Mouse (Mus musculus) hindbrain, embryonic 12.5 days (tissue): Measurements from ENCODE around the gene Tmem242. TPM values are rescaled to one million over a fixed set of nuclear protein-coding genes. Genes with fewer than 3 reads are reported as not detected.

Experiments
- ATAC-seq: fragments of 200-750 bp; cut with Nextera tagmentation; 2 replicates; pipeline ENCODE4 v1.8.0; 2017; ENCODE audit warnings: moderate TSS enrichment; ENCODE audit not compliant: low FRiP score
- H3K27ac ChIP-seq: fragments of 300-500 bp; sonication (generic); 2 replicates; pipeline ENCODE4 v1.5.1; 2016; ENCODE audit warnings: mild to moderate bottlenecking
- H3K27me3 ChIP-seq: fragments of 300-500 bp; sonication (generic); 2 replicates; pipeline ENCODE4 v1.6.1; 2016; ENCODE audit warnings: mild to moderate bottlenecking
- H3K36me3 ChIP-seq: fragments of 300-500 bp; sonication (generic); 2 replicates; pipeline ENCODE4 v1.6.1; 2016; ENCODE audit warnings: mild to moderate bottlenecking
- H3K4me1 ChIP-seq: fragments of 300-500 bp; sonication (generic); 2 replicates; pipeline ENCODE4 v1.6.1; 2016
- H3K4me2 ChIP-seq: fragments of 300-500 bp; sonication (generic); replicated peaks from 2 replicates; pipeline ENCODE4 v1.6.1; 2016; ENCODE audit warnings: mild to moderate bottlenecking
- H3K4me3 ChIP-seq: fragments of 300-500 bp; sonication (generic); 2 replicates; pipeline ENCODE4 v1.5.1; 2016; ENCODE audit warnings: mild to moderate bottlenecking
- H3K9ac ChIP-seq: fragments of 300-500 bp; sonication (generic); 2 replicates; pipeline ENCODE4 v1.6.1; 2016; ENCODE audit warnings: mild to moderate bottlenecking, moderate library complexity
- H3K9me3 ChIP-seq: fragments of 300-500 bp; sonication (generic); replicated peaks from 2 replicates; pipeline ENCODE4 v1.6.1; 2016; ENCODE audit warnings: mild to moderate bottlenecking
- WGBS: fragments of 180-500 bp; shearing (Covaris S2); methylation state at CpG from one replicate; pipeline ENCODE4 v1.1.7; 2016; 5-methylcytosine and 5-hydroxymethylcytosine counted together
- polyA plus RNA-seq: library from polyadenylated mRNA; unstranded; fragments of >200 nt; fragmentation: Nextera tagmentation; extraction: Ambion mirVana; gene quantifications from 2 replicates; pipeline ENCODE4 v1.2.1, GENCODE M21; 2016

Gene Tmem242
- 114 and 115 TPM in 2 replicates for polyA plus RNA-seq

DNA sequence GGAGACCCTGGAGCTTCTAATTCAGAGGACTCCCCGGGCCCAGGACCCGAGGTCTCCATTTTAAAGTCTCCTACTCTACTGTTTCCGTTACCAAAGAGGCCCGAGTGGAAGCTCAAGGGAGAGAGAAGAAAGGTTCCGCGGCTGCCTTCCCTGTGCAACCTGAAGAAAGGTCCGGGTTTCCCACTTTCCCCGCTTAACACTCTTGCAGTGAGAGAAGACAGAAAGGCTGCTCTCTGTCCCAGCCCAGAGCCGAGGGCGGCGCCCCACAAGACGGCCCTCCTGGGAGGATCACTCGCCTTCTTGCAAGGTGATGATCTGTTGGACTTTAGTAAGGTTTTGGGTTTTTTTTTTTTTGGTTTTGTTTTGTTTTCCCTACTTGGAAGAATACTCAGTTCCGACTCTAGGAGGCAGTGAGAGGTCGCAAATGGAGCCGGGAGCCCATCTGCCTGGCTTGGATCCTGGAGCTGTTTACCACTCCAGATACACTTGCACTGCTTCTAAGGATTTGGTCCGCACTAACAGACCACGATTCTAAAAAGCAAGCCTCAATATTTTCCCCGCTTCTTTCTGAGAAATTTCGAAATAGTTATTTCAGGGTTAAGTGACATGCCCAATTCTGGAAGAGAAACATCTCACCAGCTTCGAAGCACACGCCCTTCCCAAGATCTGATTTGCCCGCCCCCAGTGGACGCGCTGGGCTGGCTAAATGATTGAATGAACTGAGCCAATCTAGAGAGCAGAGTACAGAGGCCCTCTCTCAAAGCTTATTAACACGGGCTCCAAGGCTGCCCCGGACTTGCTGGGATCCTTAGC lies at the start of gene Tmem242:
Gene Tmem242 (minus strand): TSS at position 101 of the 813 bp plus-strand sequence.
- under 1% methylated on average over 27 of the region's 27 CpGs for WGBS
- no peaks in the 10 kb centered on the region for H3K27me3 ChIP-seq
- H3K27ac ChIP-seq = peak within 1 kb of the TSS; percentile 62; the same call in 1 of the 2 replicates
- H3K4me2 ChIP-seq = peak within 1 kb of the TSS; percentile 79
- peaks cover 13% of the 10 kb centered on the region for H3K4me1 ChIP-seq
- no peaks in the 10 kb centered on the region for H3K9me3 ChIP-seq
- peak within 1 kb of the TSS; percentile 59 for H3K4me3 ChIP-seq
- H3K9ac ChIP-seq = peak within 1 kb of the TSS; percentile 70
- peak; percentile 94 for ATAC-seq
- H3K36me3 ChIP-seq = no peaks in the 10 kb centered on the region

DNA sequence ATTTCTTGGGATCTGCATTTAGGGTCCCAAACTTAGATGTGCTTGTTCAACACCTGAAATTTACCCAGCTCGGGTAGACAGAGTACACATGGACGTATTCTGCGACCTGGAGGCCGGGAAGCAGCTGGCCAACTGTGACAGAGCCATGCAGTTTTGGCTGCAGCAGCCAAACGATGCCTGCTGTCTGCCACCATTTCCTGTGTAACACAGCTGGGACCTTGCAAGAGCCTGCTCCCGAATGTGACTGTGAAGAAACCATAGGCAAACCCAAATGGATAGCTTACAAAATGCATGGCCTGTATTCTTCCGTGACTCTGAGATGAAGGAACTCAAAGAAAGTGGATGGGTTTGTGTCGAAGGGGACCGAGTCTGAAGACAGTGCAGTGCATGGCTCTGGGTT lies 48.1 kb upstream of the Tmem242 start:
- 69% methylated on average over 9 of the region's 9 CpGs for WGBS
- no peak for ATAC-seq
- Histone ChIP-seq H3K4me3 (no peak overlapping the region), H3K36me3 (no peaks in the 10 kb centered on the region), H3K27ac (no peak overlapping the region), H3K9ac (no peak overlapping the region), H3K27me3 (0 out of 2 replicates have a peak, but pooled peaks cover 3% of the 10 kb centered on the region), H3K9me3 (no peaks in the 10 kb centered on the region), H3K4me2 (no peak overlapping the region), H3K4me1 (peaks cover 2% of the 10 kb centered on the region; the same call in 1 of the 2 replicates)

DNA sequence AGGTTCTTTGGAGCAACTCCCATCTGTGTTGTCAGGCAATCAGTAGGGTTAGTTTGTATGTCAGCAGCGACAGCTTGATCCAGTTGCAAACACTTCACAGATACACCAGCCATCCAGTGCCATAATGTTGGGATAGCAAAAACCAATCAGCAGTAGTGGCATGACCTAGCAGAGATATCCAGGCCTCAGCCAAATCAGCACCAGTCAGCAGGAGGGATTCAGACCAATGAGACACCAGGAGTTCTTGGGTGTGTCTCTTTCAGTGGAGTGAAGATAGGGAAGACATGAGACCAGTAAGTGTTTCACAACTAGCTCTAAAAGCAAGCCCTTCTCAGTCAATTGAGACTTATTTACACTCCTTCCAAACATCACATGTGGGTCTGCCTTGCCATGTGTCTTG lies 44.6 kb upstream of the Tmem242 start:
- whole genome bisulfite sequencing = 93% methylated on average over 1 of the region's 1 CpGs
- no peak overlapping the region for H3K27ac ChIP-seq
- no peaks in the 10 kb centered on the region for H3K36me3 ChIP-seq
- no peak for ATAC-seq
- H3K4me2 ChIP-seq = no peak overlapping the region
- no peak overlapping the region for H3K9ac ChIP-seq
- 0 out of 2 replicates have a peak, but pooled peaks cover 3% of the 10 kb centered on the region for H3K27me3 ChIP-seq
- H3K4me3 ChIP-seq = no peak overlapping the region
- no peaks in the 10 kb centered on the region for H3K9me3 ChIP-seq
- H3K4me1 ChIP-seq = no peaks in the 10 kb centered on the region

DNA sequence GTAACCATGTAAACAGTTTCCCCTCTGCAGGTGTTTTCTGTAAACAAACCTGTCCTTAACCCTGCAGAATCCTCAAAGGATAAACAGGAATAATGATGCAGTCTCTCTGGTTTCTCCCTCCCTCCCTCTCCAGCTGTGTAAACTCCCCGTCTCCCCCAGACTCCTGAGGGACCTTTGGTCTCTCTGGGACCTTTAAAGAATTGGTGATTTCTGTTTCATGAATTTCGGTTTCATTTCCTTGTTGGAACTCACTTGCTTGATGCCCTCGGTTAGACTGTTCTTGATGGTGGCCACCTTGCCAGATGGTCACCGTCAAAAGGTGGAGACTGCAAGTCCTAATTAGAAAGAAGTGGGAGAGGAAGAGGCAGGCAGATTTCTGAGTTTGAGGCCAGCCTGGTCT lies 43.4 kb upstream of the Tmem242 start:
- 69% methylated on average over 4 of the region's 4 CpGs for WGBS

DNA sequence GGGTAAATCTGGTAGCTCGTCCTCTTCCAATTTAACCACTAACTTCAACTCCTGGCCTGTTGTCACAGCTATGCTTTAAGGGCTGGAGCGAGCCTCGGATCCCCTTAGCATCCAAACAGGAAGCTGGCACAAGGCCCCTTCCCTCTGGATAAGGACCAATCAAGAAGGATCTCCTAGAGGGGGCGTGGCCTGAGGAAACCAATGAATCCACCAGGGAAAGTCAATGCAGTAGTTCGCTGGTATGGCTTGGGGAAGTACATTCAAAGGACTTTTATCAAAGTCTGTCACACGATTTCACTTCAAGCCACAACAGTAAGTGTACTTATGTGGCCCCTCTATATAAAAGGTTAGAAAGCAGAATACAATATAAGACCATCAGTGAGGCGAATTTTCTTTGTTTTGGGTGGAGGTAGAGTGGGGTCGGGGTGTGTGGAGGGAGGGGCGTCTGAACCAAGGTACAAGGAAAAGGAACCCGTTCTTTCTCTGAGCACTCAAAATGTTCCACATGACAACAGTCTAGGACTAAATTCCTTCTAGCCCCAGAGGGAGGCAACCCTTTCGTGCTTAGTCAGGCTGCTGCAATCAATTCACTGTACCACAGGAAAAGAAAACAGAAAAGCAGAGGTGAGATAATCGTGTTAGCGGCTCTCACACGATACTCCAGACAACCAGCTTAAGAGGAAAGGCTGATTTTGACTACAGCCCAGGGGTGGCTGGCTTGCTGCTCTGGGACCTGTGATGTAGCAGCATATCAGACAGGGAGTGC lies 36.1 kb upstream of the Tmem242 start:
- H3K4me1 ChIP-seq = no peaks in the 10 kb centered on the region; the same call in 1 of the 2 replicates
- H3K9ac ChIP-seq = no peak overlapping the region
- ATAC-seq = no peak
- H3K27me3 ChIP-seq = no peaks in the 10 kb centered on the region; the same call in 1 of the 2 replicates
- H3K9me3 ChIP-seq = no peaks in the 10 kb centered on the region
- no peak overlapping the region for H3K27ac ChIP-seq
- no peak overlapping the region for H3K4me3 ChIP-seq
- H3K36me3 ChIP-seq = no peaks in the 10 kb centered on the region
- H3K4me2 ChIP-seq = no peak overlapping the region
- WGBS = 67% methylated on average over 14 of the region's 14 CpGs

More for the DNA sequence above, 43.4 kb upstream of the Tmem242 start:
- no peaks in the 10 kb centered on the region for H3K9me3 ChIP-seq
- ATAC-seq = no peak
- no peaks in the 10 kb centered on the region for H3K4me1 ChIP-seq
- no peak overlapping the region for H3K9ac ChIP-seq
- H3K36me3 ChIP-seq = no peaks in the 10 kb centered on the region
- no peak overlapping the region for H3K4me3 ChIP-seq
- no peak overlapping the region for H3K4me2 ChIP-seq
- no peaks in the 10 kb centered on the region for H3K27me3 ChIP-seq
- H3K27ac ChIP-seq = no peak overlapping the region

DNA sequence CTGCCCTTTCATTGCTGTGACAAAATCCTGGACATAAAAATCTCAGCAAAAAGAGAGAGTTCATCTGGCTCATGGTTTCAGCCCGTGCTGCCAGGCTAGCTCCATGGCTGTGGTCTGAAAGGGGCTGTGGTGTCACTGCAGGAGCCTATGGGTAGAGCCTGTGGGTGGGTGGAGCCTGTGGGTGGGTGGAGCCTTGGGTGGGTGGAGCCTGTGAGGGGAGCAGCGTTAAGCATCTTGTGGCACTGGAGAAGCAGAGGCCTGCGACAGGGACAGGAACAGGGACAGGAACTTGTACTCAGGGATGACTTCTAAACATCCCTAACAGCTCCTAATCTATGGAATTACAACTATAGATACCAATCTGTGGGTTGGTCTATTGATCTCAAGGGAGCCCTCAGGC lies 32.2 kb upstream of the Tmem242 start:
- H3K36me3 ChIP-seq = no peaks in the 10 kb centered on the region
- no peak overlapping the region for H3K4me3 ChIP-seq
- H3K4me1 ChIP-seq = no peaks in the 10 kb centered on the region; the same call in 1 of the 2 replicates
- H3K27ac ChIP-seq = no peak overlapping the region
- H3K9ac ChIP-seq = no peak overlapping the region
- 37% methylated on average over 3 of the region's 3 CpGs for WGBS
- ATAC-seq = no peak
- no peak overlapping the region for H3K4me2 ChIP-seq
- H3K27me3 ChIP-seq = no peaks in the 10 kb centered on the region; the same call in 1 of the 2 replicates
- no peaks in the 10 kb centered on the region for H3K9me3 ChIP-seq

DNA sequence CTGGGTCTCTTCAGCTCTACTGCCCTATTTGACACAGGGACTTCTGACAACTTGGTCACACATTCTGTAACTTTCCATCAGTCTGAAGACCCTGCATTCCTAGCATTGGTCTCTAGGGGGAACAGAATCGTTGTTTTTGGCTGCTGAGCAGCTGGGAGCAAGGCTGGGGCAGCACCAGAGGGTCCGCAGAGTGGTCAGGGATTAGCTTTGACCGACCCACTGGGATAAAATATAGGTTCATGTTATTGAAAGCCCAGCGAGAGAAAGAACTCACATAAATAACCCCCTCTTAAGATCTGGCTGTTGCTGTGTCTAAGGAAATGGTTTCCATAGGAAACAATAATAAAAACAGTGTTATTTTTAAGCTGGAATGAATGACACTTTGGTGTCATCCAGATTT lies 27.1 kb upstream of the Tmem242 start:
- Histone ChIP-seq H3K27me3 (no peaks in the 10 kb centered on the region; the same call in 1 of the 2 replicates), H3K9ac (no peak overlapping the region), H3K36me3 (no peaks in the 10 kb centered on the region), H3K27ac (no peak overlapping the region), H3K9me3 (no peaks in the 10 kb centered on the region), H3K4me3 (no peak overlapping the region), H3K4me1 (no peaks in the 10 kb centered on the region; the same call in 1 of the 2 replicates), H3K4me2 (no peak overlapping the region)
- 51% methylated on average over 4 of the region's 4 CpGs for WGBS
- no peak for ATAC-seq

DNA sequence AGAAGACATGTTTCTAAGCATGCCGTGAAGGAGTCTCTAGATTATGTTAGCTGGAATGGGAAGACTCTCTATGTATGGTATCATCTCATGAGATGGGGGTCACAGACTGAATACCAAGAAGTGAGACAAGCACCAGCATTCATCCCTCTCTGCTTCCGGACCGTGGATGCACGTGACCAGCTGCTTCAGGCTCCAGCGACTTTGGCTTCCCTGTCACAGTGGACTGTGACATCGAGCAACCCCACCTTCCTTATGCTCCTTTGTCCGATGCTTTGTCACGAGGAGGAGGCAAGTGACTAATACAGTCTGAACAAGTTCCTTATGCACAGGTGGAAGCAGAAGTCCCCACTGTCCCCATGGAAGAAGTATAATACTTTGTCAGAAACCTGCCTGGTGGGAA lies 26.7 kb upstream of the Tmem242 start:
- Histone ChIP-seq H3K4me2 (no peak overlapping the region), H3K9ac (no peak overlapping the region), H3K27me3 (no peaks in the 10 kb centered on the region), H3K9me3 (no peaks in the 10 kb centered on the region), H3K36me3 (no peaks in the 10 kb centered on the region), H3K4me1 (no peaks in the 10 kb centered on the region; the same call in 1 of the 2 replicates), H3K27ac (no peak overlapping the region), H3K4me3 (no peak overlapping the region)
- ATAC-seq = no peak
- 85% methylated on average over 8 of the region's 8 CpGs for WGBS

DNA sequence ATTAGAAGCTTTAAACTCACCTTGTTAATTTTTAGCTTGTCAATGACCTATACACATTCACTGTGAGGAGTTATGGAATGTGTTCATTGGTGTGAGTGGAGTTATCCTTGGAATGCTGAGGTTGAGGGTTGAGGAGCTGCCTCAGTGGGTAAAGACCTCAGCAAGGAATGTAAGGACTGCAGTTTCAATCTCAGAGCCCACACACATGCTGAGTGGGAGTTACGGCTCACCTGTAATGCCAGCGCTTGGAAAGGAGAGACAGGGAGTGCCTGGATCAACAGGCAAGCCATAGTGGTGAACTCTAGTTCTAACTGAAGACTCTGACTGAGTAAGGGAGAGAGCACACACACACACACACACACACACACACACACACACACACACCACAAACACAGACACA lies 23.9 kb upstream of the Tmem242 start:
- Histone ChIP-seq H3K9me3 (no peaks in the 10 kb centered on the region), H3K4me1 (no peaks in the 10 kb centered on the region), H3K4me2 (no peak overlapping the region), H3K9ac (no peak overlapping the region), H3K27ac (no peak overlapping the region), H3K36me3 (no peaks in the 10 kb centered on the region), H3K4me3 (no peak overlapping the region), H3K27me3 (no peaks in the 10 kb centered on the region)
- no peak for ATAC-seq
- 87% methylated on average over 2 of the region's 2 CpGs for WGBS

DNA sequence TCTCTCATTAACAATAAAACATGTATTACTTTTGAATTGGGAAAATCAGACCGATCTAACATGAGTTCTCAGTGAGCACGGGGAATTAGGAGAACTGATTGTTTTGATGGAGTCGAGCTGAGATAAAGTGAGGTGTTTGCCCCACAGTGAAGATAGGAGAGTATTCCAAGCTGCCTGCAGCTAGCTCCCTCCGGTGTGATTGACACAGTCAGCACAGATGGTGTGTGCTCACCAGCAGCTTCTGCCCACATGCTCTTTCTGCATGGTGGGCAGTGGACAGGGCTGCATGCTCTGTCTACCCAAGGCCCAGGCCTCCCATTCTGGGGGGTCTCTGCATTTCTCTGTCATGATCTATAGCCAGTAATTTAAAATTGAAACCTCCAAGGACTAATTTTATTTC lies 13.6 kb upstream of the Tmem242 start:
- H3K4me3 ChIP-seq = no peak overlapping the region
- no peak overlapping the region for H3K27ac ChIP-seq
- H3K9me3 ChIP-seq = no peaks in the 10 kb centered on the region
- H3K4me2 ChIP-seq = no peak overlapping the region
- no peak overlapping the region for H3K9ac ChIP-seq
- no peaks in the 10 kb centered on the region for H3K36me3 ChIP-seq
- H3K4me1 ChIP-seq = no peaks in the 10 kb centered on the region
- ATAC-seq = no peak
- WGBS = 77% methylated on average over 4 of the region's 4 CpGs
- peaks cover 2% of the 10 kb centered on the region; the same call in 1 of the 2 replicates for H3K27me3 ChIP-seq

DNA sequence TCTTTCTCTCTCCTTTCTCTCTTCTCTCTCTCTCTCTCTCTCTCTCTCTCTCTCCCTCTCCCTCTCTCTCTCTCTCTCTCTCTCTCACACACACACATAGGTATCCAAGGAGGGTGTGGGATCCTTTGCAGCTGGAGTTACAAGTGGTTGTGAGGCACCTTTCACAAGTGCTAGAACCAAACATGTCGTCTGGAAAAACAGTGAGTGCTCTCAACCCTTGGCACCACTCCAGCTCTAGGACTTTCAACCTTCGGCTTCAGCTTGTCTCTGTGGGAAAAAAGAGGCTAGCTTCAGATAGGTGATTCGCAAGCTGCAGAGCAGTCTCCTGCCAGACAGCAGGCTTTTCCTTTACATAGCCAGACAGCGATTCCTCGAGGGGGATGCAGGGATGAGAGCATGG lies 3.7 kb upstream of the Tmem242 start:
- ATAC-seq = no peak
- Histone ChIP-seq H3K4me2 (no peak overlapping the region), H3K9ac (no peak overlapping the region), H3K27me3 (peaks cover 2% of the 10 kb centered on the region), H3K36me3 (no peaks in the 10 kb centered on the region), H3K27ac (no peak overlapping the region), H3K4me3 (no peak overlapping the region), H3K4me1 (peaks cover 12% of the 10 kb centered on the region), H3K9me3 (no peaks in the 10 kb centered on the region)
- 66% methylated on average over 5 of the region's 5 CpGs for WGBS

DNA sequence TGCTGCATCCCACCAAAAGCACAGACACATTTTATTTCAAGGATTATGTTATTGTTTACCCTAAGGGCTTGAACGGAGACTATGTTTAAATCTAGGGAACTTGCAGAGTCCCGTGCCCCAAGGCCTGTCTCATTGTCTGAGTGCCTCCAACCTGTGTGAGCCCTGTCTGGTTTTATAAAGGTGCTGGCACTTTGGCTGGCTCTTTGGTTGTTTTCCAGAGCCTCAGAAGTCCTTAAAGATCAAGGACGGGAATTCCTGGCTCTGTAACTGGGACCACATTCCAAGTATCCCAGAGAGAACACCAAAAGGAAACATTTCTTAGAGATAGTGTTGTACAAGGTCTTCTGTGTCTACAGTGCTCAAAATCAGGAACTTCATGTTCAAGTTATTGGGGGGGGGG lies 3.2 kb upstream of the Tmem242 start:
- Histone ChIP-seq H3K36me3 (no peaks in the 10 kb centered on the region), H3K9ac (no peak overlapping the region), H3K27ac (no peak overlapping the region), H3K4me1 (peaks cover 13% of the 10 kb centered on the region), H3K4me2 (no peak overlapping the region), H3K4me3 (no peak overlapping the region), H3K9me3 (no peaks in the 10 kb centered on the region), H3K27me3 (no peaks in the 10 kb centered on the region; the same call in 1 of the 2 replicates)
- 74% methylated on average over 3 of the region's 3 CpGs for WGBS
- no peak for ATAC-seq
